Mouse (Mus musculus) brain, embryonic 14.5 days (tissue): Measurements from ENCODE around the gene Smpd4.

ENCODE experiments used
- CTCF ChIP-seq: fragments of 200-500 bp; IDR thresholded peaks from 2 replicates; pipeline ENCODE4 v1.5.1; 2012; ENCODE audit warnings: inconsistent platforms, mild to moderate bottlenecking, moderate library complexity, borderline replicate concordance; ENCODE audit not compliant: insufficient read depth, insufficient read length; ENCODE audit errors: extremely low read depth
- POLR2A ChIP-seq: fragments of 200-500 bp; IDR thresholded peaks from 2 replicates; pipeline ENCODE4 v1.6.1; 2012; ENCODE audit warnings: mild to moderate bottlenecking, inconsistent platforms, borderline replicate concordance; ENCODE audit not compliant: poor library complexity, insufficient read depth, insufficient read length, severe bottlenecking; ENCODE audit errors: extremely low read depth

DNA sequence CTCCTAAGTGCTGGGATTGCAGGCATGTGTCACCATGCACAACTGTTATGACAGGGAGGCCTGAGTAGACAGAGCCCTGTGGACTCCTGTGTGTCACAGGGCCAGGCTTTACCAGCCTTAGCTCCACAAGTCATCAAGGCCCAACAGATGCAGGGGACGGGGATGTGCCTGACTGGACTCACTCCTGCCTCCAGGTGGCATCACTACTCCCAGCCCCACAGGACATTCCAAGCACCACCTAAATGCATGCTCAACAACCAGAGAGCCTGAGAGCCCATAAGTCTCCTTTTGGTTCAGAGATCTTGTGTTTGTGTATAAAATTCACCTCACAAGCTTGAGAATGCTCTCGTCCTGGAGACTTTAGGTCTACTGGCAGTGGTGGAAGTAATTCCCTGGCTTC lies 18.5 kb downstream of the Smpd4 start:
- TF ChIP-seq CTCF, result 0 out of 2 replicates have a peak, but pooled peaks have one; percentile 3
- no peak for TF ChIP-seq POLR2A
